Mouse (Mus musculus): ENCODE measurements at regions not wholly inside any gene's neighbourhood (a gene's known extent, or its start where the extent isn't known, plus 50 kb on each side); places are given as distances from the start of the nearest gene placed in this dataset.

DNA sequence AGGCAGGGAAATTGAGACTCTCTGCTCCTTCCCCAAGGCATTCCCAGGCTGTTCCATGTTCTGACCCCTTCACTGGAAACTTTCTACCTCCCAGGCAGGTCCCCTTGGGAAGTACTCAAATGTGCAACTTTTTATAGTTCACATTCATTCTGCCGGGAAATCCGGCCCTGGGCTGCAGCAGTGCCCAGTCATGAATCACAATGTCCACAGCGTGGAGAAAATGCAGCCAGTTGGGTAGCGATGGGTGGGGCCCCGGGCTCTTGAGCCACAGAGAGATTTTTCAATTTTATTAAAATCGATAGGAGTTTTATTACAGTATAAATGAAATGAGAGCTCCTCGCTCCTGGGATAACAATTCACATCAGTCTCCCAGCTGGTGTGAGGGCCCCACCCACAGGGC lies 121.6 kb downstream of the Wscd1 start:
- no peaks in the 10 kb centered on the region for H3K27me3 ChIP-seq (ENCODE audit: control insufficient read depth, insufficient read depth, low read length)
- TF ChIP-seq POLR2A (IDR thresholded peaks at IDR 0.05; ENCODE audit: control insufficient read depth, extremely low read depth, insufficient read depth, low read length, poor library complexity) (no peak), CTCF (IDR thresholded peaks at IDR 0.05; ENCODE audit: borderline replicate concordance, control insufficient read depth, extremely low read depth, insufficient read depth, low read length, poor library complexity) (no peak)
- H3K4me1 ChIP-seq (replicated peaks; ENCODE audit: control insufficient read depth, insufficient read depth, low read length): no peaks in the 10 kb centered on the region
- no peak overlapping the region for H3K4me3 ChIP-seq (ENCODE audit: control insufficient read depth, insufficient read depth, low read length)
- WGBS: 85% methylated on average over 7 of the region's 7 CpGs
- no peaks in the 10 kb centered on the region for H3K36me3 ChIP-seq (ENCODE audit: control insufficient read depth, insufficient read depth, low read length)
- no peak for DNase-seq
- no peak overlapping the region for H3K27ac ChIP-seq (ENCODE audit: control insufficient read depth, insufficient read depth, low read length)

- Histone ChIP-seq H3K4me1 (replicated peaks; ENCODE audit: control insufficient read depth, insufficient read depth, low read length) (no peaks in the 10 kb centered on the region), H3K27me3 (ENCODE audit: control insufficient read depth, insufficient read depth, low read length) (no peaks in the 10 kb centered on the region), H3K27ac (ENCODE audit: control insufficient read depth, insufficient read depth, low read length) (no peak overlapping the region), H3K4me3 (ENCODE audit: control insufficient read depth, insufficient read depth, low read length) (no peak overlapping the region), H3K36me3 (ENCODE audit: control insufficient read depth, insufficient read depth, low read length) (no peaks in the 10 kb centered on the region)
- DNase-seq: no peak
- WGBS: 85% methylated on average over 12 of the region's 12 CpGs
- TF ChIP-seq POLR2A (IDR thresholded peaks at IDR 0.05; ENCODE audit: control insufficient read depth, extremely low read depth, insufficient read depth, low read length, poor library complexity) (no peak), CTCF (IDR thresholded peaks at IDR 0.05; ENCODE audit: borderline replicate concordance, control insufficient read depth, extremely low read depth, insufficient read depth, low read length, poor library complexity) (no peak)
Observed at GRCm38 (mm10) chr11:71866690-71867089, 117.0 kb downstream of the Wscd1 start.

- TF ChIP-seq CTCF (IDR thresholded peaks at IDR 0.05; ENCODE audit: borderline replicate concordance, control insufficient read depth, extremely low read depth, insufficient read depth, low read length, poor library complexity) (no peak), POLR2A (IDR thresholded peaks at IDR 0.05; ENCODE audit: control insufficient read depth, extremely low read depth, insufficient read depth, low read length, poor library complexity) (no peak)
- no peak overlapping the region for H3K27ac ChIP-seq (ENCODE audit: control insufficient read depth, insufficient read depth, low read length)
- no peak overlapping the region for H3K4me3 ChIP-seq (ENCODE audit: control insufficient read depth, insufficient read depth, low read length)
- no peaks in the 10 kb centered on the region for H3K36me3 ChIP-seq (ENCODE audit: control insufficient read depth, insufficient read depth, low read length)
- H3K4me1 ChIP-seq (replicated peaks; ENCODE audit: control insufficient read depth, insufficient read depth, low read length): no peaks in the 10 kb centered on the region
- DNase-seq: no peak
- 88% methylated on average over 8 of the region's 8 CpGs for WGBS
- no peaks in the 10 kb centered on the region for H3K27me3 ChIP-seq (ENCODE audit: control insufficient read depth, insufficient read depth, low read length)
Observed at GRCm38 (mm10) chr11:71857926-71858325, 108.2 kb downstream of the Wscd1 start.

GRCm38 (mm10) chr11:71855557-71855956 lies 105.8 kb downstream of the Wscd1 start:
- 81% methylated on average over 1 of the region's 1 CpGs for WGBS
- H3K4me1 ChIP-seq (replicated peaks; ENCODE audit: control insufficient read depth, insufficient read depth, low read length): no peaks in the 10 kb centered on the region
- no peaks in the 10 kb centered on the region for H3K27me3 ChIP-seq (ENCODE audit: control insufficient read depth, insufficient read depth, low read length)
- TF ChIP-seq POLR2A (IDR thresholded peaks at IDR 0.05; ENCODE audit: control insufficient read depth, extremely low read depth, insufficient read depth, low read length, poor library complexity) (no peak), CTCF (IDR thresholded peaks at IDR 0.05; ENCODE audit: borderline replicate concordance, control insufficient read depth, extremely low read depth, insufficient read depth, low read length, poor library complexity) (no peak)
- no peak overlapping the region for H3K4me3 ChIP-seq (ENCODE audit: control insufficient read depth, insufficient read depth, low read length)
- H3K36me3 ChIP-seq (ENCODE audit: control insufficient read depth, insufficient read depth, low read length): no peaks in the 10 kb centered on the region
- no peak for DNase-seq
- no peak overlapping the region for H3K27ac ChIP-seq (ENCODE audit: control insufficient read depth, insufficient read depth, low read length)

GRCm38 (mm10) chr11:71855058-71855457 lies 105.3 kb downstream of the Wscd1 start:
- 70% methylated on average over 3 of the region's 3 CpGs for WGBS
- no peaks in the 10 kb centered on the region for H3K36me3 ChIP-seq (ENCODE audit: control insufficient read depth, insufficient read depth, low read length)
- no peaks in the 10 kb centered on the region for H3K27me3 ChIP-seq (ENCODE audit: control insufficient read depth, insufficient read depth, low read length)
- H3K4me3 ChIP-seq (ENCODE audit: control insufficient read depth, insufficient read depth, low read length): no peak overlapping the region
- DNase-seq: no peak
- H3K4me1 ChIP-seq (replicated peaks; ENCODE audit: control insufficient read depth, insufficient read depth, low read length): no peaks in the 10 kb centered on the region
- TF ChIP-seq CTCF (IDR thresholded peaks at IDR 0.05; ENCODE audit: borderline replicate concordance, control insufficient read depth, extremely low read depth, insufficient read depth, low read length, poor library complexity): no peak
- no peak overlapping the region for H3K27ac ChIP-seq (ENCODE audit: control insufficient read depth, insufficient read depth, low read length)

DNA sequence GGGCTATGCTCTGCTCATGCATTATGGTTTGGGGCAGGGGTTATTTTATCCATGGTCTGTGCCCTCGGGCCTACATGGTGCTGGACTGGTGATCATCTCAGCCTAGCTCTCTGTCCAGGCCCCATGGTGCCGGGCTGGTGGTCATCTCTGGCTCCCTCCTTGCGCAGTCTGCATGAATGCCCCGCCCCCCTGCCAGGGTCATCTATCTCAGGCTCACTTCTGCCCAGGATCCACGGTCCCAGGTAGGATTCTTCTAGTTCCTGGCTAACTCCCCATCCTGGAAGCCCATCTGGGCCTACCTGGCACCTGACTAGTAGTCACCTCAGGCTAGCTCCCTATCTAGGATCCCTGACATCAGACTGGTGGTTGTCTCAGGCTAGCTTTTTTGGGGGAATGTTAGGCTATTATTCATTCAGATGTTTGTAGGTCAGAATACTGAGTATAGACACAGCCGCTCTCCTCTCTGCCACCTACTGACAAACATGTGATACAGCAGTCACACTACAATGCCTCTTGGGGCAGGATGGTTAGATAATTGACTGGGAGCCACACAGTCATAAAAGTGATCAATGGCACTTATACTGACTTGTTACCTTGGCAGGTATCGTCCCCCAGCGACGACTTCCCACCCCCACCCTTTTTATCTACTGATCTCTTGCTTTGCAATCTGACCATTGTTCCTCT lies 98.1 kb downstream of the Wscd1 start:
- 70% methylated on average over 9 of the region's 9 CpGs for WGBS
- no peak overlapping the region for H3K27ac ChIP-seq (ENCODE audit: control insufficient read depth, insufficient read depth, low read length)
- H3K4me1 ChIP-seq (replicated peaks; ENCODE audit: control insufficient read depth, insufficient read depth, low read length): no peaks in the 10 kb centered on the region
- peak; percentile 3 for DNase-seq
- no peak overlapping the region for H3K4me3 ChIP-seq (ENCODE audit: control insufficient read depth, insufficient read depth, low read length)
- no peaks in the 10 kb centered on the region for H3K36me3 ChIP-seq (ENCODE audit: control insufficient read depth, insufficient read depth, low read length)
- no peaks in the 10 kb centered on the region for H3K27me3 ChIP-seq (ENCODE audit: control insufficient read depth, insufficient read depth, low read length)
- TF ChIP-seq CTCF (IDR thresholded peaks at IDR 0.05; ENCODE audit: borderline replicate concordance, control insufficient read depth, extremely low read depth, insufficient read depth, low read length, poor library complexity): no peak
- TF ChIP-seq POLR2A (IDR thresholded peaks at IDR 0.05; ENCODE audit: control insufficient read depth, extremely low read depth, insufficient read depth, low read length, poor library complexity): no peak

DNA sequence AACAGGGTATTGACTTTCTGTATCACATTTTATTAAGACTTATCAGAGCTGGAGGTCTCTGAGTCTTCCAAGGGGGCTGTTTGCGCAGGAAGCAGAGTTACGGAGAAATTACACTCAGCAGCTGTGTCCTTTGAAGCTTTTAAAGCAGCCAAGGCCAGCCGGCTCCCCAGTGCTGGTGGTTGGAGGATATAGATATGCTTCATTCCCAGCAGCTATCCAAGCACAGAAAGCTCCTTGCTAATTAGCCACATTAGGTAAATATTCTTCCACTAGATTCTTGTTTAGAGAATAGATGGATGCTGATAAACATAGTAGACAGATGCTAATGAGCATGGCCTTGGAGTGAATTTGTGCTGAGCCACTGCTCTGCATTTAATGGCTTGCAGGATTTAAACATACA lies 96.8 kb downstream of the Wscd1 start:
- no peak for TF ChIP-seq CTCF (IDR thresholded peaks at IDR 0.05; ENCODE audit: borderline replicate concordance, control insufficient read depth, extremely low read depth, insufficient read depth, low read length, poor library complexity)
- TF ChIP-seq POLR2A (IDR thresholded peaks at IDR 0.05; ENCODE audit: control insufficient read depth, extremely low read depth, insufficient read depth, low read length, poor library complexity): no peak
- 86% methylated on average over 3 of the region's 3 CpGs for WGBS
- Histone ChIP-seq H3K27me3 (ENCODE audit: control insufficient read depth, insufficient read depth, low read length) (no peaks in the 10 kb centered on the region), H3K4me1 (replicated peaks; ENCODE audit: control insufficient read depth, insufficient read depth, low read length) (no peaks in the 10 kb centered on the region), H3K4me3 (ENCODE audit: control insufficient read depth, insufficient read depth, low read length) (no peak overlapping the region), H3K27ac (ENCODE audit: control insufficient read depth, insufficient read depth, low read length) (no peak overlapping the region), H3K36me3 (ENCODE audit: control insufficient read depth, insufficient read depth, low read length) (no peaks in the 10 kb centered on the region)
- no peak for DNase-seq

All from thymus, adult 2 months (tissue).